Mouse (Mus musculus): ENCODE measurements around the gene Myh7.
"Not testable (repeated sequence)": the region's sequence is repeated elsewhere in the genome, so short reads cannot be mapped to it uniquely, and the experiment has no call there.

Myh7 gene

GRCm38 (mm10) chr14:54994136-54994868, at the start of gene Myh7:
TSS of gene Myh7 (minus strand) at chr14:54994626.
- no peak for DNase-seq (ENCODE audit: low spot score)

- not testable (repeated sequence) for DNase-seq (ENCODE audit: low spot score)
These were observed 49.3 kb upstream of the Myh7 start for GRCm38 (mm10) chr14:55043694-55044093.

GRCm38 (mm10) chr14:55032695-55033225, 38.3 kb upstream of the Myh7 start:
- DNase-seq (ENCODE audit: low spot score) = no peak

- no peak for DNase-seq (ENCODE audit: low spot score)
These were observed 34.7 kb upstream of the Myh7 start for GRCm38 (mm10) chr14:55029034-55029698.

GRCm38 (mm10) chr14:55028333-55028835, 34.0 kb upstream of the Myh7 start:
- DNase-seq (ENCODE audit: low spot score) = no peak

- DNase-seq (ENCODE audit: low spot score) = no peak
These were observed 33.2 kb upstream of the Myh7 start for GRCm38 (mm10) chr14:55027653-55028052.

- DNase-seq (ENCODE audit: low spot score) = no peak
These were observed 32.8 kb upstream of the Myh7 start for GRCm38 (mm10) chr14:55027251-55027650.

- no peak for DNase-seq (ENCODE audit: low spot score)
These were observed 31.1 kb upstream of the Myh7 start for GRCm38 (mm10) chr14:55025527-55025926.

GRCm38 (mm10) chr14:55024236-55024635, 29.8 kb upstream of the Myh7 start:
- DNase-seq (ENCODE audit: low spot score) = peak; percentile 35

GRCm38 (mm10) chr14:55023011-55023410, 28.6 kb upstream of the Myh7 start:
- no peak for DNase-seq (ENCODE audit: low spot score)

- DNase-seq (ENCODE audit: low spot score) = no peak
These were observed 26.0 kb upstream of the Myh7 start for GRCm38 (mm10) chr14:55020394-55020793.

GRCm38 (mm10) chr14:55016876-55017275, 22.4 kb upstream of the Myh7 start:
- no peak for DNase-seq (ENCODE audit: low spot score)

- no peak for DNase-seq (ENCODE audit: low spot score)
These were observed 21.3 kb upstream of the Myh7 start for GRCm38 (mm10) chr14:55015767-55016111.

GRCm38 (mm10) chr14:55014991-55015766, 20.8 kb upstream of the Myh7 start, which contains the start of gene Ngdn:
TSS of gene Ngdn (plus strand) at chr14:55015454.
- DNase-seq (ENCODE audit: low spot score) = peak; percentile 100

- peak; percentile 56 for DNase-seq (ENCODE audit: low spot score)
These were observed 20.2 kb upstream of the Myh7 start for GRCm38 (mm10) chr14:55014591-55014990.

- no peak for DNase-seq (ENCODE audit: low spot score)
These were observed 16.7 kb upstream of the Myh7 start for GRCm38 (mm10) chr14:55011116-55011515.

- no peak for DNase-seq (ENCODE audit: low spot score)
These were observed 14.0 kb upstream of the Myh7 start for GRCm38 (mm10) chr14:55008417-55008816.

- no peak for DNase-seq (ENCODE audit: low spot score)
These were observed 12.9 kb upstream of the Myh7 start for GRCm38 (mm10) chr14:55007120-55007908.

- no peak for DNase-seq (ENCODE audit: low spot score)
These were observed 12.1 kb upstream of the Myh7 start for GRCm38 (mm10) chr14:55006541-55006940.

- DNase-seq (ENCODE audit: low spot score) = no peak
These were observed 11.5 kb upstream of the Myh7 start for GRCm38 (mm10) chr14:55005967-55006366.

GRCm38 (mm10) chr14:55005506-55005905, 11.1 kb upstream of the Myh7 start:
- no peak for DNase-seq (ENCODE audit: low spot score)
